ENCODE assay signal across 8 mouse cellular contexts in the genomic region with DNA sequence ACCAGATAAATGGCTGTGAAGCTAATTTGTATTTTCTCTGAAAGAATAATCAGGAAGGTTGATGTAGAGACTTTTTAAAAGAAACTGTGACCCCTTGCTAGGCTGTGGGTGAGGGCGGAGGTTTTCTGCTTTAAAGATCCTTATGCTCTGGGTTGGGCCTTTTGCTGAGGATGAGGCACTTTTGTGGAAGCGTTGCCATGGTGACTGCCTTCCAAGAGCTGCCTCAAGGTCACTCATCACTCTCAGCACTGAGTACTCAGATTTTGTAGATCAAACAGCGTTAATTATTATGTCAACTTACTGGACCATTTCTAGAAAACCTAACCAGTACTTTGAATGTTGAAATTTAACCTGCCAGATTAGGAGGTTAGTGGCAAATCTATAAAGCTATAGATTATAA. TPM values are rescaled to one million over a fixed set of nuclear protein-coding genes. Genes with fewer than 3 reads are reported as not detected.
DNase-seq lines count a peak whose midpoint lies in the region; TF ChIP-seq lines count a peak whose summit lies in the region.

No protein-coding gene starts in this region.

- no peak for TF ChIP-seq POLR2A in heart, adult 2 months (IDR thresholded peaks at IDR 0.05; ENCODE audit: insufficient read depth, low read depth, low read length)

- H3K36me3 ChIP-seq in heart, adult 2 months (ENCODE audit: control insufficient read depth, insufficient read depth, low read length): peaks cover 26% of the 10 kb centered on the region
- H3K36me3 ChIP-seq in forebrain, embryonic 10.5 days (replicated peaks): no peaks in the 10 kb centered on the region

- H3K79me2 ChIP-seq in heart, adult 2 months (replicated peaks; ENCODE audit: control insufficient read depth, insufficient read depth, low read length): peaks cover 10% of the 10 kb centered on the region

- no peak for TF ChIP-seq EP300 in heart, adult 2 months (IDR thresholded peaks at IDR 0.05; ENCODE audit: insufficient read depth, low read depth, low read length)

- H3K9me3 ChIP-seq in forebrain, embryonic 10.5 days: no peaks in the 10 kb centered on the region

- H3K4me3 ChIP-seq in heart, adult 2 months: no peak overlapping the region
- no peak overlapping the region for H3K4me3 ChIP-seq in forebrain, embryonic 10.5 days

- H3K27me3 ChIP-seq in heart, adult 2 months (ENCODE audit: control insufficient read depth, insufficient read depth, low read length): no peaks in the 10 kb centered on the region
- no peaks in the 10 kb centered on the region for H3K27me3 ChIP-seq in forebrain, embryonic 10.5 days (ENCODE audit: poor library complexity, severe bottlenecking)

- DNase-seq in heart, adult 2 months: no peak
- DNase-seq in heart, postnatal 4 days: no peak
- peak; percentile 89 for DNase-seq in ES-CJ7 (ENCODE audit: low read depth, low spot score)
- DNase-seq in forebrain, embryonic 10.5 days (ENCODE audit: extremely low spot score, low spot score): peak; percentile 46
- DNase-seq in kidney, postnatal 14 days: peak; percentile 75
- no peak for DNase-seq in gastrocnemius, postnatal 4 days (ENCODE audit: low spot score in 2 of 2)
- DNase-seq in layer of hippocampus, postnatal 14 days (ENCODE audit: low spot score in 2 of 2): no peak
- no peak for DNase-seq in urinary bladder, postnatal 4 days (ENCODE audit: low spot score in 2 of 2)

- no peak for TF ChIP-seq CTCF in heart, adult 2 months (IDR thresholded peaks at IDR 0.05)

- intact Hi-C loops in heart, adult 2 months (cut with DNase I): no loop called here

- H3K27ac ChIP-seq in heart, adult 2 months: peak overlapping the region; percentile 36
- peak overlapping the region; percentile 76 for H3K27ac ChIP-seq in forebrain, embryonic 10.5 days

- no peak overlapping the region; the same call in 1 of the 2 replicates for H3K9ac ChIP-seq in heart, adult 2 months (ENCODE audit: low read depth, low read length)

- H3K4me1 ChIP-seq in heart, adult 2 months (ENCODE audit: control insufficient read depth, insufficient read depth, low read length): peaks cover 28% of the 10 kb centered on the region
- peaks cover 33% of the 10 kb centered on the region for H3K4me1 ChIP-seq in forebrain, embryonic 10.5 days

- 49% methylated on average over 3 of the region's 3 CpGs for WGBS in heart, adult 2 months
- 48% methylated on average over 3 of the region's 3 CpGs for WGBS in forebrain, embryonic 10.5 days

RNA-seq across cellular contexts. Expression of a gene that starts 29.2 kb away (rescaled TPM):
- total RNA-seq in heart, adult 2 months (2021): 10 to 100 TPM; 29.1 to 32.1 TPM
- polyA plus RNA-seq in heart, adult 2 months (2012; rRNA removed): 20.1 and 25.7 TPM in 2 replicates
- 10 to 100 TPM; 21.2 to 23.2 TPM for total RNA-seq in heart, postnatal 4 days (2021)
- 14.3 and 15.7 TPM in 2 replicates for polyA plus RNA-seq in forebrain, embryonic 10.5 days (2016; fragmentation: Nextera tagmentation; extraction: Ambion mirVana)
- total RNA-seq in gastrocnemius, postnatal 4 days (2021): 10 to 100 TPM; 17.2 to 21.9 TPM
- 10 to 100 TPM; 32.0 to 32.6 TPM for total RNA-seq in layer of hippocampus, postnatal 14 days (2021)

Comparison
In these comparisons a context has a peak if more than half of its experiments do, and no peak if none do; other contexts are left out.
1. DNase-seq: peak in ES-CJ7 (single experiment), forebrain, embryonic 10.5 days (single experiment) and kidney, postnatal 14 days (single experiment); none in heart, adult 2 months (0 of 2), heart, postnatal 4 days (single experiment), gastrocnemius, postnatal 4 days (0 of 2), layer of hippocampus, postnatal 14 days (0 of 2) and urinary bladder, postnatal 4 days (0 of 2).